Mouse (Mus musculus) cerebellum, adult 9-11 months (tissue): Measurements from ENCODE around the gene Gm3409.
"Not testable (repeated sequence)": the region's sequence is repeated elsewhere in the genome, so short reads cannot be mapped to it uniquely, and the experiment has no call there.

Experiments used
- DNase-seq: peaks from one replicate; pipeline ENCODE4 v3.0.0; 2022

The Gm3409 gene

GRCm38 (mm10) chr5:146537347-146537746, at the start of gene Gm3409:
Gm3409 (plus strand) TSS chr5:146537647.
- not testable (repeated sequence) for DNase-seq

- DNase-seq = peak; percentile 21
Measured at GRCm38 (mm10) chr5:146488959-146489358, 48.5 kb upstream of the Gm3409 start.

DNA sequence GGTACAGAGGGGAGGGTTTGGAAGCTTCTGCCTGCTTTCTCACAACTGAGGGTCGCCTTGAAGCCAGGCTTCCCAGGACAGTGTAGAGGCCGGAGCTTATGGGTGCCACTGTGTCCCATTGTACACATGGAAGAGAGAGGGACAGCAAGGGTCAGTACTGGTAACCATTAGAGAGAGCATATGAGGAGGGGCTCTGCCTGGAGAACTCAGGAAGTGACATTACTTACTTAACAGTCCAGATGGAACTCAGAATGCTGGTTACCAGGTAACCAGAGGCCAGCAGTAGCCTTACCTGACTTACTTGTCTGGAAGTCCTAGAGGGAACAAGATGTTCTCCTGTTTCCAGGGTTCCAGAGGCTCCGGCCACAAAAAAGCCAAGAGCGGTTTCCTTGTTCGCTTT, 46.4 kb upstream of the Gm3409 start, which contains the start of gene Gm6370:
Gene Gm6370 (plus strand): TSS at position 301 of the 400 bp plus-strand sequence.
- not testable (repeated sequence) for DNase-seq

DNA sequence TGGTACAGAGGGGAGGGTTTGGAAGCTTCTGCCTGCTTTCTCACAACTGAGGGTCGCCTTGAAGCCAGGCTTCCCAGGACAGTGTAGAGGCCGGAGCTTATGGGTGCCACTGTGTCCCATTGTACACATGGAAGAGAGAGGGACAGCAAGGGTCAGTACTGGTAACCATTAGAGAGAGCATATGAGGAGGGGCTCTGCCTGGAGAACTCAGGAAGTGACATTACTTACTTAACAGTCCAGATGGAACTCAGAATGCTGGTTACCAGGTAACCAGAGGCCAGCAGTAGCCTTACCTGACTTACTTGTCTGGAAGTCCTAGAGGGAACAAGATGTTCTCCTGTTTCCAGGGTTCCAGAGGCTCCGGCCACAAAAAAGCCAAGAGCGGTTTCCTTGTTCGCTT, 35.3 kb upstream of the Gm3409 start, which contains the start of gene 4930449I24Rik:
Gene 4930449I24Rik (plus strand): TSS at position 301 of the 400 bp plus-strand sequence.
- not testable (repeated sequence) for DNase-seq

GRCm38 (mm10) chr5:146513823-146514222, 23.6 kb upstream of the Gm3409 start, which contains the start of gene Gm3402:
Gm3402 (plus strand) TSS chr5:146514123.
- not testable (repeated sequence) for DNase-seq

DNA sequence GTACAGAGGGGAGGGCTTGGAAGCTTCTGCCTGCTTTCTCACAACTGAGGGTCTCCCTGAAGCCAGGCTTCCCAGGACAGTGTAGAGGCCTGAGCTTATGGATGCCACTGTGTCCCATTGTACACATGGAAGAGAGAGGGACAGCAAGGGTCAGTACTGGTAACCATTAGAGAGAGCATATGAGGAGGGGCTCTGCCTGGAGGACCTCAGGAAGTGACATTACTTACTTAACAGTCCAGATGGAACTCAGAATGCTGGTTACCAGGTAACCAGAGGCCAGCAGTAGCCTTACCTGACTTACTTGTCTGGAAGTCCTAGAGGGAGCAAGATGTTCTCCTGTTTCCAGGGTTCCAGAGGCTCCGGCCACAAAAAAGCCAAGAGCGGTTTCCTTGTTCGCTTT, 11.9 kb upstream of the Gm3409 start, which contains the start of gene Gm3404:
Gene Gm3404 (plus strand): TSS at position 301 of the 400 bp plus-strand sequence.
- not testable (repeated sequence) for DNase-seq

- DNase-seq = not testable (repeated sequence)
Measured at GRCm38 (mm10) chr5:146555836-146556235, 18.4 kb downstream of the Gm3409 start, which contains the start of gene Gm3415. Gm3415 (plus strand) TSS chr5:146556136.

DNA sequence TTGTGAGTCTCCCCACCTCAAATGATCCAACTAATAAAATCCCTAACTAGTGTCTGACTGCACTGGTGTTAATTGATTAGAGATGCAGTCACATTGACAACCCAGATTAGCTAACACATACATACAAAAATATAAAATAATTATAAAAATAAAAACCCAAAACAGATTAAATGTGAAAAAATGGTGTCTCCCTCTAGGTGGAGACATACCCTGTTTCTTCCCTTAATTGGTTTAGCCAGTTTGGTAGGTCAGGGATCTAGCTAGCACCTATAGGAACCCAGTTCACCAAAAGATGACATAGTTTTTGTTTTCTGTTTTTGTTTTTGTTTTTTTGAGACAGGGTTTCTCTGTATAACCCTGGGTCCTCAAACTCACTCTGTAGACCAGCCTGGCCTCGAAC, 26.8 kb downstream of the Gm3409 start:
- no peak for DNase-seq

DNA sequence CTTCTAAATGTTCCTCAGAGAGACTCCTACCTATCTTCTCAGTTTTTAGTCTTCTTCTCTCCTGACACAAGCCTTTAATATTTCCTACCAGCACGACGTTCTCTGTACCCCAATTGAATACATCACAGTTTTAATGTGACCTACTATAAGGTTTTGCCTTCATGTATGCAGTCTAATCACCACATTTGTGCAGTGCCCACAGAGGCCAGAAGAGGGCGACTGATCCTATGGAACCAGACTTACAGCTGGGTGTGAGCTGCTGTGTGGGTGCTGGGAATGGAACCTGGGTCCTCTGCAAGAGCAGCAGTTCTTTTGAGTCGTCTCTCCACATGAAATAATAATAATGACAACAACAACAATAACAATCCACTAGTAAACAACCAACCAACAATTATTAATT, 29.6 kb downstream of the Gm3409 start:
- no peak for DNase-seq

DNA sequence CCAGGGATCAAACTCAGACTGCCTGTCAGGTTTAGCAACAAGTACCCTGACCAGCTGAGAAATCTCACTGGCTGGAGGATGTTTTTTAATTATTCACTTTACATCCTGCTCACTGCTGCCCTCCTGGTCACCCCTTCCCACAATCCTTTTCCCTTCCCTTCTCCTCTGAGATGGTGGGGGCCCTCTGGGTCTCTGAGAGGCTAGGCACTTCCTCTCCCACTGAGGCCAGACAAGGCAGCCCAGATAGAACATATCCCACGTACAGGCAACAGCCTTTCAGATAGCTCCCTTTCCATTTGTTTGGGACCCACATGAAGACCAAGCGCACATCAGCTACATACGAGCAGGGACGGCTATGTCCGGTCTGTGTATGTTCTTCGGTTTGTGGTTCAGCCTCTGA, 32.7 kb downstream of the Gm3409 start:
- not testable (repeated sequence) for DNase-seq

GRCm38 (mm10) chr5:146571830-146572734, 34.6 kb downstream of the Gm3409 start:
- not testable (repeated sequence) for DNase-seq

DNA sequence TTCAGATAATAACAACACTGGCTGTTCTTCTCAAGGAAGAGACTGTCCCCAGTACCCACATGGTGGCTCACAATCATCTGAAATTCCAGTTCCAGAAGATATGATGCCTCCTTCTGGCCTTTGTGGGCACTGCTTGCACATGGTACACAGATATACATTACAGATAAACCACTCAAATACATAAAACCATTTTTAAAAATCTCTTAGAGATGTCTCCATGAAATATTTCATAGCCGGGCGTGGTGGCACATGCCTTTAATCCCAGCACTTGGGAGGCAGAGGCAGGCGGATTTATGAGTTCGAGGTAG, 35.2 kb downstream of the Gm3409 start:
- not testable (repeated sequence) for DNase-seq

GRCm38 (mm10) chr5:146576668-146577067, 39.2 kb downstream of the Gm3409 start:
- DNase-seq = no peak

GRCm38 (mm10) chr5:146584156-146584477, 46.7 kb downstream of the Gm3409 start:
- DNase-seq = no peak

DNA sequence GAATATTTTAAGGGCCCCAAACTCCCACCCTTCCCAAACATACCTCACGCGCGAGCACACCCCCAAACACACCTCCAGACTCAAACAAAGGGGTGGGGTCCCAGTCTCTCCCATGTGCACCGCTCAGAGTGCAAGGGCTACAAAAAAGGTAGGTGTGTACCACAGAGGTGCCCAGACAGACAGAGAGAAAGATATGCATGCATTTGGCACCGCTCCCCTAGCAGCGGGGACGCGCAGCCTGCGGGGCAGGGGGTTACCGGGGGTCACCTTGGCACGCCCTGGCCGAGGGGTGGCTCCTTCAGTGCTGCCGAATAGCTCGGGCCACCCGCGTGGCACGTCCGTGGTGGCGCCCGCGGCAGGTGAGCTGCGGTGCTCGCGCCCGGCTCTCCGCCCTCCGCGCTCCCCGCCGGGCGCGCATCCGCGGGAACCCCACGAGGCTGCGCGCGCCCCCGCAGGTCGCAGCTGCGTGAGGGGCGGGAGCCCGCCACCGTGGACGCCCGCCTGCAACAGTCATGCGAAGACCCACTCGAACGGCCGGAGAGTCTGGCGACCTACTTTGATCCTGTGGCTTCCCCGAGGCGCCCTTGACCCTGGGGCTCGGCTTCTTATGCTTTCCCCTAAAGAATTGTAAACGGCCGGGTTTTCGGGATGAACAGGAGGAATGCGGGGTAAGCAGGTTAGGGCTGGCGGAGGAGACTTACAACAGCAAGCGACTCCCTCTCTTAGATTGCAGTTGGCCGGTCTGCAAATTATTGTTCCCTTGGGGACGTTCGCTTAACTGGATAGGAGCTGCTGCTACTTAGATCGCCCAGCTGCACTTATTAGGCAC, 47.2 kb downstream of the Gm3409 start, which contains the start of gene Gpr12:
Gene Gpr12 (minus strand): TSS at position 762 of the 829 bp plus-strand sequence.
- no peak for DNase-seq

- DNase-seq = no peak
Measured at GRCm38 (mm10) chr5:146585307-146585651, 47.8 kb downstream of the Gm3409 start.

- DNase-seq = no peak
Measured at GRCm38 (mm10) chr5:146586357-146587070, 49.1 kb downstream of the Gm3409 start.
